Mouse (Mus musculus) spleen, adult 12 weeks (tissue): ENCODE results near the gene Lef1.

ENCODE experiments used
- DNase-seq: peaks from one replicate; pipeline ENCODE4 v3.0.0; 2022; ENCODE audit warnings: low spot score

Gene Lef1

DNA sequence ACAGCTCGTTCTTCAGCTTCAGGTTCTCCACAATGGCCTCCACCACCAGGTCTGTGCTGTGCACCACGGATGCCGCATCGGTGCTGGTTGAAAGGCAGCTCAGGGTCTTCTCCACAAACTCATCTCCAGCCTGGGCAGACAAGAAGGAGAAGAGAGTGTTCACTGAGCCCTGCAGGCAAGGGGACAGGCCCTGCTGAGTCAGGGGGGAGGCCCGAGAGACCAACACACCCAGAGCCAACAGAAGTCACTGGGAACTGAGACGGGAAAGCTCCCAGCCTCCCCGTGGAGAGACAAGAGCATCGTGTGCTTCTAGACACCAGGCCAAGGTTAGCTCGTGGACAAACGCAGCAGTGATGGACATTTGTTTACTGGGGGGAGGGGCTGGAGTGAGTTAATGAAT lies 138.2 kb downstream of the Lef1 start:
- DNase-seq = no peak

DNA sequence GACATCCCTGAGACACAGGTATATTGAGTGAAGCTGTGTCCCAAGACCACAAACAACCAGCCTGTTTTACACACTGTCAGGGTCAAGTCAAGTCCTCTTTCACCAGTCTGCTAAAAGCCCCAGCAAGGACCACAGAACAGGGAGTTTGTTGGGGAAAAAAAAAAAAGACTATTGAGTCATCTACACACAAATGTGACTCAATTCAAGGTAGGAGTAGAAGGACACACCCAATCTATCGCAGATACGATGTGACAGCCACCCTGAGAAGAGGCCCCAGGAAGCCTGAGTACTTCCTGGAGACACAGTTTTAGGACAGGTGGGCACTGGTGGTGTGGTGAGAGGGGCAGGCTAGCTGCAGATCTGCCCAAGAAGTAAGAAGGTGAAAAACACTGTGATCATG lies 140.0 kb downstream of the Lef1 start:
- no peak for DNase-seq

DNA sequence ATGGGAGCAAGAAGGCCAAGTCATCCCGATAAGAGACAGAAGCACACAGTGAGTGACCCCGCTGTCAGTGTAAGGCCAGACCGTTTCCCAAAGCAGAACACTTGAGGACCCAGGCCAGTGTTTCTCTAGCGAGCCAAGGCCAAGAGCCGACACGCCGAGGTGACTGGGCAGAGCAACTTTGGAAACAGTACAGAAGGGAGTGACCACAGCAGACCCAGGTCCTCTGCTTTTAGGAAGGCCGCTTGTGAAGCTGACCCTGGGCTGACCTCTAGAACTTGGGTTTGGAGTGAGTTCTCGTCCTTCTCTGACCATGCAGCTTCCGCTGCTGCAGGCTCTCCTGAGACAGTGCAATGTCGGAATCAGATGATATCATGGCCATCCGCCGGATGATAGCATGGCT lies 140.7 kb downstream of the Lef1 start:
- no peak for DNase-seq

DNA sequence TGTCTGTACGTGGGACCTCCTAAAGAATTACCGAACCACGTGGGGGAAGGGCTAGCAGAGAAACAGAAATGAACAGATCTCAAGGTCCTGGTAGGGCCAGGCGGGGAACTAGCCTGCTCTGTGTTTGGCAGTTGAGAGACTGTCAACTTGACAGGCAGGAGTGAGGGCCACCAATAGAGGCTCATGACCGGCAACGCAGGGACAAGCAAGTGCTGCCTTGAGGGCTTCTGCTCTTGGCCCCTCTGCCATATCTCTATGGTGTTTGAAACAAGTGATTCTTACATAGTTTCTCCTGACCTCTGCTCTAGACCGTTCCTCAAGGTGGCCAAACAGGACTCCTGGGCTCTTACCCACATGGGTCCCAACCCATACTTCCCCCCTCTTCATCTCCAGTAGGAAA lies 141.3 kb downstream of the Lef1 start:
- no peak for DNase-seq

DNA sequence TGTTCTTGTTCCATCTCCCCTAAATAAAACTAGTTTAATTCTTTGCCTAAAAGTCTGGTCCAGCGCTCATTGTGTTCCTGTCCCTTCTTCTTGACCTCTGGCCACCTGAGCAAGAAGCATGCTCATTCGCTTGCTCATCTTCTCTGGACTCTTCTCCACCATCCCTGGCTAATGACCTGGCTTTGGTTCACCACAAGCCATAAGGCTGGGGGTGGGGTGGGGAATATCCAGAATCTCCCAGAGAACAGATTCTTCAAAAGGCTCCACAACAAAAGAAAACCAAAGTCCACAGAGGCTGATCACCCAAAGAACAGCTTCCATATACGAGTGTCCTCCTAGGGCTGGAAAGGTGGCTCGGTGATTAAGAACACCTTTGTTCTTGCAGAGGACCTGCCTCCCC lies 144.7 kb downstream of the Lef1 start:
- DNase-seq = no peak

DNA sequence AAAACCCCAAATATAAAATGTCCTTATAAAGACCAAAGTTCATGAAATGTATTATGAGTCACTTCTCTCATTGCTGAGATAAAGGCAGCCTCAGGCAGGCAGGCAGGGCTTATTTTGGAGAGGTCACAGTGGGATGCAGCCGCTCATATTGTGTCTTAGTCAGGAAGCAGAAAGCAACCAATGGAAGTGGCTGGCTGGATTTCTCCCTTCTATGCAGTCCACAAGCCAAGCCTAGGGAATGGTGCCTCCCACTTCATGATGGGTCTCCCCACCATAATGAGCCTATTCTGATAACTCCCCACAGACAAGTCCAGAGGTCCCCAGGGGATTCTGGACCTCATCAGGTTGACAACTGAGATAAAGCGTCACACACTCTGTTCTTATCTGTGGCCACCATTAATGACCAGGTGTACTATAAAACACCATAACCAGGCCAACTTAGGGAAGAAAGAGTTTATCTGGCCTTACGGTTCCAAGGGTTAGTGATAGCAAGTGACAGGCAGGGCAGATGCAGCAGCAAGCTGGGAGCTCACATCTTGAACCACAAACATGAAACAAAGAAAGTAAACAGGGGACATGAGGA lies 145.2 kb downstream of the Lef1 start:
- no peak for DNase-seq

DNA sequence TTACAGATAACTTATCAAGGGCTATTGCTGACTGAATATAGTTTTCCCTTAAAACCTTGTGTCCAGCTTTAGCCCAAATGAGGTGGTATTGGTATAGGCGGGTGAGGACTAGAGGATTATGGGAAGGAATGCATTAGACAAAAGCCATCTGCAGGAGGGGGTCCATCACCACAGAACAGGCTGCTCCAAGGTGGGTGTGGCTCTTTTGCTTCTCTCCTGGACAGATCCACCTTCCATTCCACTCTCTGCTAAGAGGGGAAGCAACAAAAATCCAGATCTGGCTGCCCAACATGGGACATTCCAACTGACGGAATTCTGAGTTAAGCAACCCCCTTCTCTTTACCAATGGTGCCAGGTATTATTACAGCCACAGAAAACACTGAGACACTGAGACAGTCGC lies 148.7 kb downstream of the Lef1 start:
- DNase-seq = no peak

DNA sequence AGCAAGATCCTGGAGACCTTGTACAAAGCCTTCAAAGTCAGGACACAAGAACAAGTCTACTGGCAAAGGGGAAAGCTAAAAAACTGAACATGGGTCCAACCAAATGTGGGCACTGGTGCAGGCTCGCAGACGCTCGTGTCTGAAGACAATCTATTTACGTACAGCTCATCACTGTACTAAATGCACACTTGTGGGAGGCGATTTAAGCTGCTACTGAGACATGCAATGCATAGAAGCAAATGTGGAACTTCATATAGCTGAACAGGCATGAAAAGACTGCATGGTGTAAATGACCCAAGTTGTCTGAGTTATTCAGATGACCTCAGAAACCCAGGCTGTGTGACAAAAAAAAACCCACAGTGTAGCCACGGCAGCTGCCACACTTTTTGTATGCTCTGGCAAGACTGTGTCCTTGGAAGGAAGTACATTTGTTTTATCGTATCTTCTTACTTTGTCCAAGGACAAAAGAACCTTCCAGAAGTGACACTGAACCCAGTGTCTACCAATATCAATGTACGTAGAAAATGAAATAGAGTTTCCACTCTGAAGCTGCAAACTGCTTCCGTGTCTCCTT lies 149.2 kb downstream of the Lef1 start:
- DNase-seq = no peak

DNA sequence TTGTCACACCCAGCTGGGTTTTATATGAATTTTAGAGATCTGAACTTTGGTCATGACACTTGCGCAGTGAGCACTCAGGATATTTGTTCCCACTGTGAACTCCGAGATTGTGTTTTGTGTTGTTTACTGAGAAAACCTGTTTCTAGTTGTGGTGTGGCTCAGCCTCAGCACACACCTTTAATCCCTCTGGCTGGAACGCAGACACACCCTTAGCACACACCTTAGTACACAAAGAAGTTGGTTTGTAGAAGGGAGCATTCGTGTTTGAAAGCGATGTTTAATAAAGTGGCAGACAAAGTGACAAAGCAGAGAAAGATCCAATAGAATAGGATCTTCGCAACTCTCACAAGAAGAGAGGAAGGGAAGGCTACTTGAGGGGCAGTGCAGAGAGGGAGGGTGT lies 150.1 kb downstream of the Lef1 start:
- no peak for DNase-seq

DNA sequence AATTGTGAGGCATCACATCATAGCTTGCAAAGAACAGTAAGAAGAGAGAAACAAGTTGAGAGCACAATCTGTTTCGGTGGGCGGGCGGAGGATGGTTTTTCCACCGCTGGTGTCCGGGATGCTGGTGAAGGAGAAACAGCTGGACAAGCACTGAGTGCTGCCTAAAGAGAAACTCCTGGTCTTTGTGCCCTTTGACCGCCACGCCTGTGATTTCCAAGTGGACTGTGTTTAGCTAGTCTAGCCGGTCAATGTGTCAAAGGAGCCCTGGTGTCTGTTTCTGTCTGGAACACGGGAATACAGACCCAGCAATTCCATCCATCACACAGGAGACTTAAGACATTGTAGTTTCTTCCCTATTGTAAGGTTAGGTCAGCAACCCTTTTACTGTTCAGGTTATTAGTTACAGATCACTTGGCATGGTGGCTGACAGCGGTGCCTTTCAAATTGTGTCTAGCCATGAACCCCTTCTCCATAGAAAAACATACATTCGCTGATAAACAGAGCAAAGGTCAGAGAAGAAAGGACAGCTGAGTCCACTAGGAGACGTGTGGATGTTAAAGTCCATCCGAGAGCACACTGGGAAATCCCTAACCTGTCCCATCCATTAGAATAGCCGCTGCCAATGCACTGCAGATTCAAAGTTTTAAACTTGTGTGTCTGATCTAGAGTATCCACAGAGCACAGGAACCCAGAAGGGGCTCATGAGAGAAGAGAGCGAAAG lies 153.7 kb downstream of the Lef1 start:
- DNase-seq = no peak

DNA sequence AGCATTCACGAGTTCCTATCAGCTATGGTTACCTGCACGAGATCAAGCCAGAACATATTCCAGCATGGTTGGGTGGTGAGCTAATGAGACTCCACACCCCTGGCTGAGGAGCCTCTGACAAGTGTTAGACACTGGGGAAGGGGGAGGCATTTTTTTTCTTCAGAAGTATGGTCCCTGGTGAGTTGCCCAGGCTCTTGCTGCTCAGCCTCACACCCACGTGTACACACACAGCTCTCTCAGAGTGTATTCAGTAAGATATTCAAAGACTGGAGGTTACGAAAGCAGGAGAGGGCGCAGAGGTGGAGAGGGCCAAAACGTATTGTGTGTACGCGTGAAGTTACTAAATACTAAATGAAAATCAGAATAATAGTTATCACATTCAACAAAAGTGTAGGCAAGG lies 155.2 kb downstream of the Lef1 start:
- no peak for DNase-seq

DNA sequence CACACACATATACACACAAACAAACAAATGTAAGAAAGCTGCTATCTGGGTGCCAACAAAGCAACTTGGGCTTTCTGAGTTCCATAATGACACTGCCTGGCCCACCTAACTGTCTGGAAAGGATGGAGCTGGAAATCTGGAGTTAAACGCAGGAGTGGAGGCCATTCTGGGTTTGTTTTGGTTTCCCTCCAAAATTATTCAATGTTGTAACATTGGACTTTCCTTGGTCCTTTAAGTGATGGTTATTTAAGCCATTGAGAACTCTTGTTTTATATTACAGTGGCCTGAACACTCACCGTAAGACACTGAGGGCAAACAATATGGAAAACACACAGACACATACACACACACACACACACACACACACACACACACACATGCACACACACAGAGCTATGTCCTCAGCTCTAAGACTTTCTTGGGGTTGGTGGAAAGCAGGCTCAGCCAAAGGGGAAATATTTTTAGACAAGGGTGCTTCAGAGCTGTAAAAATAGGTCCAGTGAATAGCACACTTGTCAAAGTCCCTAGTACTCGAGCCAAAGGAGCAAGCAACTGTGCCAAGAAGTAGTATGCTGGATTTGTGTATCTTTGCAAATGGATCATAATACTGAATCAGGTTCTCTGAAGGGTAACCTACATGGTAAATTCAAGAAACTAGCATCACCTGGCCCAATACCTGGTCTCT lies 156.2 kb downstream of the Lef1 start:
- no peak for DNase-seq

DNA sequence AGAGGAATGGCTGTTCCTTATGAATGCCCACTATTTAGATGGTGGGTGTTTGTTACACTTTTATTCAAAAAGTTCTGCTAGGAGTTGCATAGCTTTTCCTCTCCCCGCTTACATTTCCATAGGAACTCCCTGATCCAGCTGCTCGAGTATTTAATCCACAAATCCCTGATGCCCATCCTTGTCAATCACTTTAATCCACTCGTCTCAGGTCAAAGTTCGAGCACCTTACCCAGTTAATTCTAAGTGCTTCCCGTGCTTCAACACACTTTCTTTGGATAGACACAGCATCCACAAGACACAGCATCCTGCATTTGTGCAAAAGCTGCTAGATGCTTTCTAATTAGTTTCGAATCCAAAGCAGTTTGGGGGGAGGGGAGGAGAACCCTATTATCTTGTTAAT lies 160.1 kb downstream of the Lef1 start:
- no peak for DNase-seq

DNA sequence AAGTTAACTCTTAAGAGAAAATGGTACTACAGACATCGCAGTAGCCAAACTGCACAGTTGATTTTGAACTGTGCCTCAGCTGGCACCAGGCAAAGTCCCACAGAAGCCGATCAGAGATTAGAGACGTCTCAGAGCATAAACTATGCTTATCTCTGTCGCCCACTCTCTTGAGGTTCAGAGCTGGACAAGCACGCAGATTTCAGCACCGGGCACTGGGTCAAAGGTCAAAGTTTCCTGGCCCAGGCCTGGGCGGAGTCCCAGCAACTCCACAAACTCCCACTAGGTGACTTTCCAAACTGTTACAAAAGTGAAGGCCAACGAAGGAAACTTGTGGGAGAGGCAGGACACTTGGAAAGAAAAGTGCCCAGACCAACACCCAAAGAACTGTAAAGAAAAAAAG lies 160.9 kb downstream of the Lef1 start:
- peak; percentile 1 for DNase-seq

DNA sequence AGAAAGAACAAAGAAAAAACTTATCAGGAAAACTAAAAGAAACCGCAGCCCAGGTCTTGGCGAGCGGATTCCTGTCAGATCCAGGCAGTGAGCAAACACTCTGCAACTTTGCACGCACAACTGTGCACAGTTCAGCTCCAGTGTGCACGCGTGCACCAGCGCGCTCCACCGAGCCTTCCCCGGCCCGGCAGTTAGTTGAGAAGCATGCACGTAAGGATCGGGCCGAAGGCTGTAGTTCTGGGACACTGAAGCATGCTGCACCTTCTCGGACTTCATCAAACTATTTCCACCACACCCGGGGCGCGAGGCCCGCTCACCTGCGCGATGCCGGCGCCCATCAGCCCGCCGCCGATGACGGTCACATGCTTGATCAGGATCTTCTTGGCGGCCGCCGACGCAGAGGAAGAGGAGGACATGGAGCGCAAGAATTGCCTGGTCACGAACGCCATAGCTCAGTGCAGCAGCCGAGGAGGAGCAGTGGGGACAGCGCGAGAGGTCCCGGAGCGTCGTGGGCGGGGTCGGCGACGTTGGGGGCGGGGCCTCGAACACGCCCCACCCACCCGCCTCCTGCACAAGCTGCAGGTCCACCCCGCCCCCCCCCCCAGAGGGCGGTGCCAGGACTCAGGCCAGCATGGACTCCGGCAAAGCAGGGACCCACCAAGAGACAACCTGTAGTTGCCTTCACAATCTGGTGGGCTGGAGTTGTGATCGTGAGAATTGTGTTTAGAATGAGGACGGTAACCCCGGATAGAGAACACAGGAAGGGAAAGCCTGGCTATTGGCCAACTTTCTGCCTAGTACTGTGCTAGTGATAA lies 161.5 kb downstream of the Lef1 start, which contains the start of gene Hadh:
TSS of gene Hadh (minus strand) at position 543 of the 815 bp plus-strand sequence.
- peak; percentile 60 for DNase-seq

DNA sequence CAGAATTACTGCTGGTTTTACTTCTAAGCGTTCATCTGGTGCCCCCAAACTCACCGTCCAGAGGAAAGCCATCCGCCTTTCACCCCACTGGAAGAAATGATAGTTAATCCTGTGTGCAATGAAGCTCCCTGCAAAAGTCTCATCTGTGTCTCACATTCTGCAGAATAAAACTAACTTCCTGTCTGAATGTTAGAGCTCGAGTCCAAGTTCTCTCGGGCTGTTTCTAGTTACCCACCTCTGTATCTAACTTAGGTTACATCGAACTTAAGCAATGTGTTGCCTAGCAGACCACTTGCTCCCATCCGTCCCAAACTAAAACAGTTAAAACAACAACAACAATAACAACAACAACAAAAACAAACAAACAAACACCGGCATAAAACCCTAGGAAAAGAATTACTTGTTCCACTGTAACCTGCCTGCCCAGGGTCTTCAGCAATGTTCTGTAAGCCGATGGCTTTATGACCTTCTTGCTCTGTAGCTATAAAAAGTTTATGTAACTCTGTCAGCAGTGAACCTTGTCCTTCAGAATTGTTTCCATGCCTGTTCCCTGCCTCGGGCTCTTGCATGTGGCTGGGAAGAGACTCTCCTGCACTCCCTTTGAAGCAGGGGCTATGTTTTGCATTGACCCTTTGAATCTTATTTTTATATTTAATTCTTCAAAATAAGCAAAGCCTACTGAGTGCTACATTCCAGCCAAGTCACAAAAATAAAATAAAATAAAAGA lies 162.3 kb downstream of the Lef1 start:
- no peak for DNase-seq
